Mouse (Mus musculus) myocyte (in vitro differentiated cells): ENCODE data around the gene Srrt. TPM values are rescaled to one million over a fixed set of nuclear protein-coding genes. Genes with fewer than 3 reads are reported as not detected.

ENCODE experiments used
- H3K27me3 ChIP-seq: one replicate; pipeline ENCODE4 v1.6.1; 2011; ENCODE audit not compliant: control insufficient read depth, insufficient read depth, insufficient read length
- H3K36me3 ChIP-seq: one replicate; pipeline ENCODE4 v1.6.1; 2011; ENCODE audit not compliant: control insufficient read depth, insufficient read depth
- H3K4me2 ChIP-seq: one replicate; pipeline ENCODE4 v1.6.1; 2011; ENCODE audit warnings: low read depth, control low read depth
- H3K4me3 ChIP-seq: one replicate; pipeline ENCODE4 v1.5.1; 2011; ENCODE audit warnings: mild to moderate bottlenecking, control low read depth, moderate library complexity
- H3K79me2 ChIP-seq: one replicate; pipeline ENCODE4 v1.6.1; 2011; ENCODE audit not compliant: control insufficient read depth, insufficient read depth
- H3ac ChIP-seq: one replicate; pipeline ENCODE4 v1.6.1; 2011; ENCODE audit not compliant: control insufficient read depth, insufficient read length
- CEBPB ChIP-seq: IDR thresholded peaks from 2 replicates; pipeline ENCODE4 v1.6.1; 2011; ENCODE audit warnings: mild to moderate bottlenecking, moderate library complexity; ENCODE audit not compliant: poor library complexity, insufficient read depth, severe bottlenecking
- E2F4 ChIP-seq: IDR thresholded peaks from one replicate; pipeline ENCODE4 v1.6.1; 2011; ENCODE audit warnings: mild to moderate bottlenecking, control low read depth, moderate library complexity; ENCODE audit not compliant: insufficient read depth
- MAX ChIP-seq: IDR thresholded peaks from one replicate; pipeline ENCODE4 v1.6.1; 2011; ENCODE audit warnings: low read depth, mild to moderate bottlenecking, control low read depth
- MYOD1 ChIP-seq, 3 experiments: IDR thresholded peaks; one replicate each; pipeline ENCODE4 v1.6.1; 2011; ENCODE audit warnings: control low read depth in 2 of 3, low read depth in 2 of 3, mild to moderate bottlenecking in 2 of 3, moderate library complexity in 1 of 3; ENCODE audit not compliant: insufficient read length in 2 of 3, control insufficient read depth in 1 of 3
- MYOG ChIP-seq, 3 experiments: IDR thresholded peaks; one replicate each; pipeline ENCODE4 v1.6.1; 2011; ENCODE audit warnings: control low read depth in 2 of 3, low read depth in 2 of 3, mild to moderate bottlenecking in 2 of 3; ENCODE audit not compliant: insufficient read length in 2 of 3, control insufficient read depth in 1 of 3, insufficient read depth in 1 of 3
- POLR2A ChIP-seq: IDR thresholded peaks from one replicate; pipeline ENCODE4 v1.6.1; 2011; ENCODE audit warnings: low read depth, mild to moderate bottlenecking, control low read depth, moderate library complexity; ENCODE audit not compliant: insufficient read length
- POLR2AphosphoS2 ChIP-seq: IDR thresholded peaks from one replicate; pipeline ENCODE4 v1.6.1; 2011; ENCODE audit warnings: low read depth, control low read depth; ENCODE audit not compliant: insufficient read length
- REST ChIP-seq: IDR thresholded peaks from one replicate; pipeline ENCODE4 v1.6.1; 2011; ENCODE audit warnings: mild to moderate bottlenecking, control low read depth, moderate library complexity; ENCODE audit not compliant: insufficient read depth, insufficient read length
- SRF ChIP-seq: IDR thresholded peaks from one replicate; pipeline ENCODE4 v1.6.1; 2011; ENCODE audit warnings: low read depth; ENCODE audit not compliant: control insufficient read depth, insufficient read length
- TCF12 ChIP-seq: IDR thresholded peaks from one replicate; pipeline ENCODE4 v1.6.1; 2011; ENCODE audit warnings: mild to moderate bottlenecking, control low read depth; ENCODE audit not compliant: poor library complexity, insufficient read depth, severe bottlenecking
- TCF3 ChIP-seq: IDR thresholded peaks from one replicate; pipeline ENCODE4 v1.6.1; 2011; ENCODE audit warnings: low read depth, control low read depth; ENCODE audit not compliant: insufficient read length
- USF1 ChIP-seq: IDR thresholded peaks from one replicate; pipeline ENCODE4 v1.6.1; 2011; ENCODE audit warnings: low read depth, mild to moderate bottlenecking, control low read depth, moderate library complexity
- polyA plus RNA-seq: library from polyadenylated mRNA; unstranded; fragments of >200 nt; fragmentation: generic; extraction: Trizol; gene quantifications from one replicate; pipeline ENCODE4 v1.2.1, GENCODE M21; 2012; ENCODE audit warnings: missing spikeins

The Srrt gene
- polyA plus RNA-seq, 1 experiment = 59.0 TPM

- Histone ChIP-seq H3K4me2 (peak overlapping the region; percentile 79), H3K27me3 (peaks cover 5% of the 10 kb centered on the region), H3K79me2 (no peaks in the 10 kb centered on the region), H3K4me3 (peak overlapping the region; percentile 66), H3ac (peak overlapping the region; percentile 14), H3K36me3 (peaks cover 34% of the 10 kb centered on the region)
- no peak for TF ChIP-seq MYOG (IDR thresholded peaks at IDR 0.05; ENCODE audit: control insufficient read depth in 1 of 3, insufficient read depth in 1 of 3, insufficient read length in 2 of 3, low read depth in 2 of 3)
- no peak for TF ChIP-seq TCF12
- no peak for TF ChIP-seq POLR2AphosphoS2
- TF ChIP-seq MAX = no peak
- TF ChIP-seq SRF = no peak
- TF ChIP-seq REST = no peak
- TF ChIP-seq CEBPB = no peak
- no peak for TF ChIP-seq E2F4
- TF ChIP-seq USF1 = no peak
- TF ChIP-seq MYOD1 (IDR thresholded peaks at IDR 0.05; ENCODE audit: control insufficient read depth in 1 of 3, insufficient read length in 2 of 3, low read depth in 2 of 3) = no peak
- TF ChIP-seq POLR2A = no peak
- no peak for TF ChIP-seq TCF3
Measured at GRCm38 (mm10) chr5:137295296-137295695, 12.2 kb downstream of the Srrt start.

DNA sequence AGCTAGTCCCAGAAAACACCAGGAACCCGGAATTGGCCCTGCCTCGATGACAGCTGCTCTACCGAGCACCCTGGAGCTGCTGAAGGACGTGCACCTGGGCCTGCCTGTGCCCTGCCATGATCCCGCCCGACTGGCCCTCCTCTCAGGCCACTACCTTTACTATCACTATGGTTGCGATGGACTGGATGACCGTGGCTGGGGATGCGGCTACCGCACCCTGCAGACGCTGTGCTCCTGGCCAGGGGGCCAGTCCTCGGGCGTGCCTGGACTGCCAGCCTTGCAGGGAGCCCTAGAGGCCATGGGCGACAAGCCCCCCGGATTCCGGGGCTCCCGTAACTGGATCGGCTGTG is 12.8 kb downstream of the Srrt start:
- H3K4me3 ChIP-seq = peak overlapping the region; percentile 66
- peaks cover 7% of the 10 kb centered on the region for H3K27me3 ChIP-seq
- peak overlapping the region; percentile 14 for H3ac ChIP-seq
- peak in 1 of 3 experiments; percentile 32 for TF ChIP-seq MYOD1 (IDR thresholded peaks at IDR 0.05; ENCODE audit: control insufficient read depth in 1 of 3, insufficient read length in 2 of 3, low read depth in 2 of 3)
- no peak for TF ChIP-seq USF1
- TF ChIP-seq REST = no peak
- TF ChIP-seq MAX = no peak
- TF ChIP-seq TCF12 = no peak
- TF ChIP-seq MYOG (IDR thresholded peaks at IDR 0.05; ENCODE audit: control insufficient read depth in 1 of 3, insufficient read depth in 1 of 3, insufficient read length in 2 of 3, low read depth in 2 of 3) = no peak
- no peak for TF ChIP-seq TCF3
- peak; percentile 56 for TF ChIP-seq POLR2AphosphoS2
- TF ChIP-seq E2F4 = no peak
- TF ChIP-seq POLR2A = peak; percentile 20
- no peak for TF ChIP-seq SRF
- TF ChIP-seq CEBPB = no peak
- H3K36me3 ChIP-seq = peaks cover 31% of the 10 kb centered on the region
- no peaks in the 10 kb centered on the region for H3K79me2 ChIP-seq
- H3K4me2 ChIP-seq = peak overlapping the region; percentile 79

- Histone ChIP-seq H3K79me2 (no peaks in the 10 kb centered on the region), H3K4me2 (peak within 1 kb of the TSS; percentile 97), H3K27me3 (peaks cover 8% of the 10 kb centered on the region), H3K36me3 (peaks cover 25% of the 10 kb centered on the region), H3ac (peak within 1 kb of the TSS; percentile 14), H3K4me3 (peak within 1 kb of the TSS; percentile 66)
- TF ChIP-seq POLR2A (peak; percentile 69), USF1 (no peak), POLR2AphosphoS2 (peak; percentile 59), MYOG (IDR thresholded peaks at IDR 0.05; ENCODE audit: control insufficient read depth in 1 of 3, insufficient read depth in 1 of 3, insufficient read length in 2 of 3, low read depth in 2 of 3) (peak in 1 of 3 experiments; percentile 2)
Measured at GRCm38 (mm10) chr5:137293839-137294743, 13.4 kb downstream of the Srrt start, which contains the start of gene Ufsp1. Gene Ufsp1, plus strand, starts transcription at chr5:137294629.

- peak overlapping the region; percentile 97 for H3K4me2 ChIP-seq
- H3K36me3 ChIP-seq = peaks cover 17% of the 10 kb centered on the region
- H3K4me3 ChIP-seq = peak overlapping the region; percentile 66
- no peaks in the 10 kb centered on the region for H3K79me2 ChIP-seq
- H3K27me3 ChIP-seq = peaks cover 11% of the 10 kb centered on the region
- H3ac ChIP-seq = peak overlapping the region; percentile 14
- TF ChIP-seq POLR2AphosphoS2 (peak; percentile 56), TCF3 (no peak), POLR2A (peak; percentile 40), MYOD1 (IDR thresholded peaks at IDR 0.05; ENCODE audit: control insufficient read depth in 1 of 3, insufficient read length in 2 of 3, low read depth in 2 of 3) (peak in 1 of 3 experiments; percentile 56), CEBPB (no peak), USF1 (no peak), MYOG (IDR thresholded peaks at IDR 0.05; ENCODE audit: control insufficient read depth in 1 of 3, insufficient read depth in 1 of 3, insufficient read length in 2 of 3, low read depth in 2 of 3) (no peak), TCF12 (no peak)
Measured at GRCm38 (mm10) chr5:137293282-137293681, 14.2 kb downstream of the Srrt start.

GRCm38 (mm10) chr5:137291381-137291926 is 16.0 kb downstream of the Srrt start:
- TF ChIP-seq MAX (no peak), E2F4 (no peak), POLR2A (no peak), CEBPB (no peak), TCF3 (no peak), MYOG (IDR thresholded peaks at IDR 0.05; ENCODE audit: control insufficient read depth in 1 of 3, insufficient read depth in 1 of 3, insufficient read length in 2 of 3, low read depth in 2 of 3) (no peak), USF1 (no peak), MYOD1 (IDR thresholded peaks at IDR 0.05; ENCODE audit: control insufficient read depth in 1 of 3, insufficient read length in 2 of 3, low read depth in 2 of 3) (no peak), REST (no peak), TCF12 (no peak), SRF (no peak), POLR2AphosphoS2 (no peak)
- H3K4me2 ChIP-seq = no peak overlapping the region
- no peaks in the 10 kb centered on the region for H3K79me2 ChIP-seq
- no peak overlapping the region for H3K4me3 ChIP-seq
- peaks cover 4% of the 10 kb centered on the region for H3K36me3 ChIP-seq
- no peak overlapping the region for H3ac ChIP-seq
- peaks cover 17% of the 10 kb centered on the region for H3K27me3 ChIP-seq
